Mouse (Mus musculus): ENCODE data around the gene Yaf2. TPM values are rescaled to one million over a fixed set of nuclear protein-coding genes. Genes with fewer than 3 reads are reported as not detected.
"Not testable (repeated sequence)": the region's sequence is repeated elsewhere in the genome, so short reads cannot be mapped to it uniquely, and the experiment has no call there.

Gene Yaf2
- polyA plus RNA-seq, 1 experiment = 27.3 TPM

DNA sequence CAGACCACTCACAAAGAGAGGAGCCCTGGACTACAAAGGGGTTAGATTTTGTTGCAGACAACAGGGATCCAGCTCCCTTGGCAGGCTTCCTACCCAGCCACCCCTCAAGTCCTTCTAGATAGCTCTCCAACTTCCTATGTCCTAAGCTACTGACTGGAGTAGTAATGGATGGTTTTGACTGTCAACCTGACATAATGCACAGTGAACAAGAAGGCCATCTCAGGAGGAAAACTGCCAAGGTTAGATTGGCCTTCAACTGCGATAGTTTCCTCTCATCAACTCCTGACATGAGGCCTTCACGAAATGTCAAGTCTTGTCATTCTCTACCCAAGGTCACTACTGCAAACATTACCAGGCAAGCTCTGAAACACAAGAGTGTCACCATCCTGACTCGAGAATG, 72.5 kb downstream of the Yaf2 start:
- 69% methylated on average over 3 of the region's 3 CpGs for WGBS
- H3K4me1 ChIP-seq (ENCODE audit: control insufficient read depth, insufficient read depth, low read length) = peaks cover 7% of the 10 kb centered on the region; the same call in 1 of the 2 replicates
- DNase-seq = no peak

DNA sequence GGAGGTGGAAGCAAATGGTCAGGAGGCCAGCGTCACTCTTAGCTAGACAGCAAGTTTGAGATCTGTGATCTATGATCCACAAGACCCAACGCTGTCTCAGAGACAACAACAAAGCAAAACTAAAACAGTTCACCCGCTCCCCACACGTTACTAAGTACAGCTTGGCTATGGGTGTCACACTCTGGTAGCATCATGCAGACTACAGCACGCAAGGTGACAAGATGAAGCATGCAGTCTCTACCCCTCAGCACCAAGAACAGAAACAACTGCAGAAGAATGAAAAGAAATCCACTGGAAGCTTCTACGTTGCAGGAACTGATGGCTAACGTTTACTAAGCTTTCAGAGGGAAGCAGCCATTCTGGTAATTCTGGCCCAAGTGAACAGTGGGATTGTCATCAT, 73.2 kb downstream of the Yaf2 start:
- TF ChIP-seq CTCF (IDR thresholded peaks at IDR 0.05; ENCODE audit: insufficient read depth, low read length) (no peak), POLR2A (IDR thresholded peaks at IDR 0.05; ENCODE audit: borderline replicate concordance, extremely low read depth, low read depth, low read length) (no peak)
- 74% methylated on average over 7 of the region's 7 CpGs for WGBS

More for the DNA sequence above, 72.5 kb downstream of the Yaf2 start:
- no peak overlapping the region for H3K4me3 ChIP-seq (replicated peaks; ENCODE audit: extremely low read depth, low read depth, low read length)
- TF ChIP-seq CTCF (IDR thresholded peaks at IDR 0.05; ENCODE audit: insufficient read depth, low read length) (no peak), POLR2A (IDR thresholded peaks at IDR 0.05; ENCODE audit: borderline replicate concordance, extremely low read depth, low read depth, low read length) (no peak)

DNA sequence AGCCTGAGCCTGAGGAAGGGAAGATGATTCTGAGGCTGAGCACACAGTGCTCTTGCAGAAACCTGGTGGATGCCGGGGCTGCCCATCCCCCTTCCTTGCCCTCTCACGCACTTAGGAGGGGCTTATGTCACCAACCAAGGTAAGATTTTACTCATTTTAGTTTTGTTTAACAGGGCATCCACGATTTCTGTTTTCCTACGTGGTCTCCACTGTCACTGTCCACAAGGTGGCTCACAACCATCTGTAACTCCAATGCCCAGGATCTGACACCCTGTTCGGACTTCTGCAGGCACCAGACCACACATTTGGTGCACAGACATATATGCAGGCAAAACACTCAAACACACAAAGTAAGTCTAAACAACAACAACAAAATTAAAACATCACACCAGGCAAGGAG, 73.9 kb downstream of the Yaf2 start:
- H3K4me3 ChIP-seq (replicated peaks; ENCODE audit: extremely low read depth, low read depth, low read length) = no peak overlapping the region
- no peak for DNase-seq
- H3K4me1 ChIP-seq (ENCODE audit: control insufficient read depth, insufficient read depth, low read length) = peaks cover 4% of the 10 kb centered on the region; the same call in 1 of the 2 replicates
- no peak for TF ChIP-seq POLR2A (IDR thresholded peaks at IDR 0.05; ENCODE audit: borderline replicate concordance, extremely low read depth, low read depth, low read length)
- TF ChIP-seq CTCF (IDR thresholded peaks at IDR 0.05; ENCODE audit: insufficient read depth, low read length) = peak; percentile 48
- 36% methylated on average over 5 of the region's 5 CpGs for WGBS

More for the DNA sequence above, 73.2 kb downstream of the Yaf2 start:
- H3K4me3 ChIP-seq (replicated peaks; ENCODE audit: extremely low read depth, low read depth, low read length) = no peak overlapping the region
- no peak for DNase-seq
- peaks cover 7% of the 10 kb centered on the region; the same call in 1 of the 2 replicates for H3K4me1 ChIP-seq (ENCODE audit: control insufficient read depth, insufficient read depth, low read length)

DNA sequence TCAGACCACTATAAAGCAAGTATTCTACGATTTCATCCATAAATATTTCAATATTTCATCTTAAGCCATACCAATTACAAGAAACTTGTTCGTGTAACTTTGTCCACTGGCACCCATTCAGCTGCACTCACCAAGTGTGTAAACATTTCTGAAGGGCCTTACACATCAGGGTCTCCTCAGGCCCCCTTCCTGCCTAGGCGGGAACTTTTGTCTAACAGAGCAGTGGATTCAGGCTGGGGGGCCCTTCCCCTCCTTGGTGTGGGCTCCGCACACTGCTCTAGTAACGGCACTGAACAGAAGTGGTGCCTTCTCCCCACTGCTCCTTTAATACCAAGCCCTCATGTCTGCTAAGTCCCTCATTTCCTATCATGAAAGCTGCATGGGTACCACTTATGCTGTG, 74.5 kb downstream of the Yaf2 start:
- Histone ChIP-seq H3K4me1 (ENCODE audit: control insufficient read depth, insufficient read depth, low read length) (peaks cover 4% of the 10 kb centered on the region; the same call in 1 of the 2 replicates), H3K4me3 (replicated peaks; ENCODE audit: extremely low read depth, low read depth, low read length) (no peak overlapping the region)
- WGBS = 71% methylated on average over 5 of the region's 5 CpGs
- DNase-seq = no peak
- TF ChIP-seq POLR2A (IDR thresholded peaks at IDR 0.05; ENCODE audit: borderline replicate concordance, extremely low read depth, low read depth, low read length) (no peak), CTCF (IDR thresholded peaks at IDR 0.05; ENCODE audit: insufficient read depth, low read length) (no peak)

DNA sequence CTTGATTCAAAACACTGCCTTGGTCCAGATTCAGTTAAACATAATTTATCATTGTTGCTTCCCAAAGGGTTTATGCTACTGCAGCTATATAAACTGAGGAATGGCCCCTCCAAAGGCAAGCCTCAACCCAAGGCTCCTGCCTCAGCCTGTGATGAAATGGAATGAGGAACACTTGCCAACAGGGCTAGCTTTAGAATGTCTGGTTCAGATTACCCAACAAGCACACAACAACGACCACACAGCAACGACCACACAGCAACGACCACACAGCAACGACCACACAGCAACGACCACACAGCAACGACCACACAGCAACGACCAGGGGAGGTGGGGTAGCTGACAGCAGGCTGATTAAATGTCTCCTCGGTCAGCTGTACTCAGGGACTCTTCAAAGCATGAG, 76.8 kb downstream of the Yaf2 start:
- 76% methylated on average over 8 of the region's 8 CpGs for WGBS
- H3K4me1 ChIP-seq (ENCODE audit: control insufficient read depth, insufficient read depth, low read length) = peaks cover 4% of the 10 kb centered on the region; the same call in 1 of the 2 replicates
- no peak for DNase-seq
- H3K4me3 ChIP-seq (replicated peaks; ENCODE audit: extremely low read depth, low read depth, low read length) = no peak overlapping the region
- TF ChIP-seq POLR2A (IDR thresholded peaks at IDR 0.05; ENCODE audit: borderline replicate concordance, extremely low read depth, low read depth, low read length) (no peak), CTCF (IDR thresholded peaks at IDR 0.05; ENCODE audit: insufficient read depth, low read length) (no peak)

DNA sequence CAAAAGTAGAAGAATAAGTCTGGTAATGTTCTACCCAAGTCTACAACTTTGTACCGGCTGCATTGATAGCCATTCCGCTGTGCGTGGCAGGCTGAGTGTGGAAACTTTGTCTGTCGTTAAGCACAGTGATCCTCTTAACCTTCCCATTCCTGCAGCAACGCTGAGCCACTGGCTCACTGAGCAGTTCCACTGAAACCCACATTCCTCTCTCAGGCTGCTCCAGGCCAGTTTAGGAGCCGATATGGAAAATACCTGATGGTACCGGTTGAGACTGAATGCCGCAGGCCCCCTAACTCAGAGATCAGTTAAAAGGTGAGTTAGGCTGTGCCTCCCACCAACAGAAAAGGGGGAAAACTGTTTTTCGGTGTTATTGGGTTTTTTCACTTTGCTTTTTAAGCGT, 81.4 kb downstream of the Yaf2 start:
- Histone ChIP-seq H3K4me3 (replicated peaks; ENCODE audit: extremely low read depth, low read depth, low read length) (no peak overlapping the region), H3K4me1 (ENCODE audit: control insufficient read depth, insufficient read depth, low read length) (no peaks in the 10 kb centered on the region; the same call in 1 of the 2 replicates)
- TF ChIP-seq POLR2A (IDR thresholded peaks at IDR 0.05; ENCODE audit: borderline replicate concordance, extremely low read depth, low read depth, low read length) = no peak
- TF ChIP-seq CTCF (IDR thresholded peaks at IDR 0.05; ENCODE audit: insufficient read depth, low read length) = no peak
- WGBS = 85% methylated on average over 10 of the region's 10 CpGs
- DNase-seq = no peak

DNA sequence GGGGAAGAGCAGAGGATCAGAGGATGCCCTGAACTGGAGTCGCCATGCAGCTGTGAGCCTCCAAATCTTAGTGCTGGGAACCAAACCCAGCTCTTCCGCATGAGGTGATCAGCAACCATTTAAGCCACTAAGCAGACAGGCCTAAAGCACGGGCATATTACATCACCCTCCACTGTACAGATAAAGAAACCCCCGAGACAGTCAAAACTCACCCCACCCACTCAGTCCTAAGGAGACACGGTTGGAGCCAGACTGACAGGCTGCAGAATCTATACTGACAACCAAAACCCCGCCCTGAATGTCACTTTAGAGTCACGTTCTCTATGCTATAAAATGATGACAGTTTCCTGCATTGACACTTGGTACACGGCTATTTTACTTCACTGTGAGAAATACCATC, 83.6 kb downstream of the Yaf2 start:
- WGBS = 74% methylated on average over 8 of the region's 8 CpGs
- H3K4me1 ChIP-seq (ENCODE audit: control insufficient read depth, insufficient read depth, low read length) = no peaks in the 10 kb centered on the region; the same call in 1 of the 2 replicates
- DNase-seq = no peak
- no peak for TF ChIP-seq POLR2A (IDR thresholded peaks at IDR 0.05; ENCODE audit: borderline replicate concordance, extremely low read depth, low read depth, low read length)
- H3K4me3 ChIP-seq (replicated peaks; ENCODE audit: extremely low read depth, low read depth, low read length) = no peak overlapping the region

DNA sequence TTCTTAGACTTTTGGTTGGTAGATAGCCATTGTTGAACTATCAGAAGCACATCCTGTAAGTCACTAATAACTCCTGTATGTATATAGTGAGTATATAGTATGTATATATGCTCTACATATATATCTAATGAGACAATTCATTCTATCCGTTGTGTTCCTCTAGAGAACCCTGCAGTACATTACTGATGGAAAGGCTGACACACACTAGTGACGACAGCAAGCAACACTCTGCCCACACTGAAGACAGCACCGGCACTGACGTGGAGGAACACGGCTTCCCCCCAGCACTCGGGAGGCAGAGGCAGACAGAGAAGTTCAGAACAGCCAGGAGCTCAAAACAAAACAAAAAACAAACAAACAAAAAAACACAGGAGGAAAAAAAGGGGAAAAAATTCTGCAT, 84.3 kb downstream of the Yaf2 start:
- Histone ChIP-seq H3K4me1 (ENCODE audit: control insufficient read depth, insufficient read depth, low read length) (no peaks in the 10 kb centered on the region; the same call in 1 of the 2 replicates), H3K4me3 (replicated peaks; ENCODE audit: extremely low read depth, low read depth, low read length) (no peak overlapping the region)
- WGBS = 74% methylated on average over 6 of the region's 6 CpGs
- DNase-seq = no peak
- TF ChIP-seq CTCF (IDR thresholded peaks at IDR 0.05; ENCODE audit: insufficient read depth, low read length) = no peak
- TF ChIP-seq POLR2A (IDR thresholded peaks at IDR 0.05; ENCODE audit: borderline replicate concordance, extremely low read depth, low read depth, low read length) = no peak

DNA sequence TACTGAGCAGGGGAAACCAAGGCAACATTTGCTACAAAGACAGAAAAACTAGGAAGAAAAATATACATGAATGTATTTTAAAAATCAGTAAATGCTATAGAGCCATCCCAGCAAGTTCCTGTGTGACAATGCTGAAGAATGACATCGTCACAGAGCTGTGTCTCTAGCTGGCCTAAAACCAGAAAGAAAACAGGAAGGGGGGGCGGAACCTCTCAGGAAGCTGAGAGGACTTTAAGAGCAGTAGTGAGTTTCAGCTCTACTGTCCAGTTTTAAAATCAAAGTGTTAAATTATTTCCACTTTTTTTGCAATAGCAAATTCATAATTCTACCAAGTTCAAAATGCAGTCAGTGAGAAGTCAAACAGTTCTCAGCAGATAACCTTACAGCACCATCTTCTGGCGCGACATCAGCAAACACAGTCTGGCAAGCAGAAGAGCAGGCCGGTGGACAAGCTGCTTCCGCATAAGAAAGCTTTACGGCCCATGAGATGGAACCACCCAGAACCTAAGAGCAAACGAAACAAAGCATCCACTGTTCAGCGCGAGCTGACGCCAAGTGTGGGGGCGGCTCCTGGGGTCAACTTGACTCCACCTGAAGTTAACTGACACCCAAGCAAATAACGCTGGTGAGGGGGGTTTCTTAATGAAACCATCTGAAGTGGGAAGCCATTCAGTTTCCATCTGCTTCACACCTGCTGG, 85.0 kb downstream of the Yaf2 start:
- no peak for DNase-seq
- H3K4me3 ChIP-seq (replicated peaks; ENCODE audit: extremely low read depth, low read depth, low read length) = peak overlapping the region; percentile 1

DNA sequence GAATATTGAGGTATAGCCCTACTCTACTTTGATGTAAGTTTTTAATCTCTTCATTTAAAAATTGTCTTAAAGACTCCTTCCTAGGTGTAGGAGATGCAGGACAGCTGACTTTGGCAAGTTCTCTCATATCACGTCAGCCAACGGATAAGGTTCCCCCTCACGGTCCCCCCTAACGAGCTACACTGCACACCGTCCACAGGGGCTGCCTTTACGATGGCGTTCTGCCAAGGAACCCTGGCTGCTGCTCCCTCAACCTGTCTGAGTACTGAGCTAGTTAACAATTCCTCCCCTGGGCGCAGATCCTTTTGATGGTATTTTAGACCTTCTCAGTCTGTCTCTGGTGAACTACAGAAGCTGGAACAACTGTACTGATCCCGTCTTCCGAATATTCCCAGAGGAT, 93.5 kb downstream of the Yaf2 start:
- Histone ChIP-seq H3K4me1 (ENCODE audit: control insufficient read depth, insufficient read depth, low read length) (no peaks in the 10 kb centered on the region), H3K4me3 (replicated peaks; ENCODE audit: extremely low read depth, low read depth, low read length) (no peak overlapping the region)
- WGBS = 79% methylated on average over 10 of the region's 10 CpGs
- TF ChIP-seq POLR2A (IDR thresholded peaks at IDR 0.05; ENCODE audit: borderline replicate concordance, extremely low read depth, low read depth, low read length) = no peak
- no peak for TF ChIP-seq CTCF (IDR thresholded peaks at IDR 0.05; ENCODE audit: insufficient read depth, low read length)
- no peak for DNase-seq

More for the DNA sequence above, 85.0 kb downstream of the Yaf2 start:
- WGBS = 40% methylated on average over 13 of the region's 13 CpGs
- TF ChIP-seq CTCF (IDR thresholded peaks at IDR 0.05; ENCODE audit: insufficient read depth, low read length) (0 out of 2 replicates have a peak, but pooled peaks have one; percentile 19), POLR2A (IDR thresholded peaks at IDR 0.05; ENCODE audit: borderline replicate concordance, extremely low read depth, low read depth, low read length) (no peak)
- H3K4me1 ChIP-seq (ENCODE audit: control insufficient read depth, insufficient read depth, low read length) = no peaks in the 10 kb centered on the region; the same call in 1 of the 2 replicates

DNA sequence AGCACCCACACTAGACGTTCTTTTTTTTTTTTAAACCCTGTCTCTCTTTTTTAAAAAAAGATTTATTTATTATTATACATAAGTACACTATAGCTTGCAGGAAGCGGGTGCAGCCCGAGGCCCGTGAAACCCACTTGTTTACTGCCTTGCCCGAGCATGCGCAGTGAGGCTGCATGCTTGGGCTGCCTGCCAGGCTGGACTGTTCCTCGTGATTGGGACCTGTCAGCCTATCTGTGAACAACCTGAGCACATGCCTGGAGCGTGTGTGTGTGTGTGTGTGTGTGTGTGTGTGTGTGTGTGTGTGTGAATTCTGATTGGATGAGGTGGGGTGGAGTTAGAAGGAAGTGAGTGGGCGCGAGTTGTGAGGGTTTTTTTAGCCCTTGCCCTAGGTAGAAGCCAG, 100.3 kb downstream of the Yaf2 start:
- not testable (repeated sequence) for H3K4me3 ChIP-seq (replicated peaks; ENCODE audit: extremely low read depth, low read depth, low read length); DNase-seq; H3K4me1 ChIP-seq (ENCODE audit: control insufficient read depth, insufficient read depth, low read length)
- 79% methylated on average over 10 of the region's 10 CpGs for WGBS

Data from lung, adult 2 months (tissue).